Mouse (Mus musculus) MEL (cell line): ENCODE measurements around the gene Spata17. TPM values are rescaled to one million over a fixed set of nuclear protein-coding genes. Genes with fewer than 3 reads are reported as not detected.
"Not testable (repeated sequence)": the region's sequence is repeated elsewhere in the genome, so short reads cannot be mapped to it uniquely, and the experiment has no call there.

Source experiments
- DNase-seq: peaks from one replicate; pipeline ENCODE4 v3.0.0; 2011; ENCODE audit warnings: low read depth, low spot score
- H3K27ac ChIP-seq: 2 replicates; pipeline ENCODE4 v1.5.1; 2012; ENCODE audit warnings: low read depth, mild to moderate bottlenecking, control low read depth, low read length, moderate library complexity; ENCODE audit not compliant: control insufficient read depth
- H3K27me3 ChIP-seq, 2 experiments: fragments of 150-350 bp in 1 of 2; sonication (generic) in 1 of 2; 2 replicates each; pipeline ENCODE4 v1.6.1; 2012; ENCODE audit warnings: low read length in 2 of 2, mild to moderate bottlenecking in 2 of 2, improper control_type of control experiment in 1 of 2, moderate library complexity in 1 of 2; ENCODE audit not compliant: insufficient read depth in 2 of 2, control insufficient read depth in 1 of 2
- H3K36me3 ChIP-seq, 2 experiments: 2 replicates each; pipeline ENCODE4 v1.6.1; 2012 to 2014; ENCODE audit warnings: low read length in 2 of 2, improper control_type of control experiment in 1 of 2, inconsistent platforms in 1 of 2, mild to moderate bottlenecking in 1 of 2; ENCODE audit not compliant: insufficient read depth in 2 of 2, control insufficient read depth in 1 of 2
- H3K4me1 ChIP-seq, 2 experiments: fragments of 150-350 bp in 1 of 2; sonication (generic) in 1 of 2; 2 replicates each; pipeline ENCODE4 v1.6.1; 2012; ENCODE audit warnings: low read length in 2 of 2, improper control_type of control experiment in 1 of 2, mild to moderate bottlenecking in 1 of 2; ENCODE audit not compliant: insufficient read depth in 2 of 2, control insufficient read depth in 1 of 2
- H3K4me3 ChIP-seq, 2 experiments: fragments of 150-350 bp in 1 of 2; sonication (generic) in 1 of 2; 2 replicates each; pipeline ENCODE4 v1.5.1; 2012; ENCODE audit warnings: low read depth in 2 of 2, low read length in 2 of 2, mild to moderate bottlenecking in 2 of 2, moderate library complexity in 2 of 2, control low read depth in 1 of 2, improper control_type of control experiment in 1 of 2; ENCODE audit not compliant: control insufficient read depth in 1 of 2, insufficient read depth in 1 of 2
- H3K79me2 ChIP-seq: 2 replicates; pipeline ENCODE4 v1.6.1; 2012; ENCODE audit warnings: mild to moderate bottlenecking, low read length, moderate library complexity; ENCODE audit not compliant: control insufficient read depth, poor library complexity, insufficient read depth
- H3K9ac ChIP-seq: 2 replicates; pipeline ENCODE4 v1.6.1; 2012; ENCODE audit warnings: low read depth, mild to moderate bottlenecking, control low read depth, low read length, moderate library complexity; ENCODE audit not compliant: control insufficient read depth, poor library complexity, severe bottlenecking
- H3K9me3 ChIP-seq: fragments of 150-350 bp; sonication (generic); replicated peaks from 2 replicates; pipeline ENCODE4 v1.6.1; 2012; ENCODE audit warnings: mild to moderate bottlenecking, low read length, improper control_type of control experiment, moderate library complexity; ENCODE audit not compliant: insufficient read depth
- BHLHE40 ChIP-seq: IDR thresholded peaks from 2 replicates; pipeline ENCODE4 v1.6.1; 2012; ENCODE audit warnings: low read depth, mild to moderate bottlenecking, inconsistent platforms, low read length, improper control_type of control experiment, borderline replicate concordance
- CHD1 ChIP-seq: IDR thresholded peaks from 2 replicates; pipeline ENCODE4 v1.6.1; 2012; ENCODE audit warnings: low read depth, mild to moderate bottlenecking, inconsistent platforms, low read length, improper control_type of control experiment
- E2F4 ChIP-seq: IDR thresholded peaks from 2 replicates; pipeline ENCODE4 v1.6.1; 2011; ENCODE audit warnings: low read depth, low read length, improper control_type of control experiment, borderline replicate concordance
- ETS1 ChIP-seq: IDR thresholded peaks from 2 replicates; pipeline ENCODE4 v1.6.1; 2012; ENCODE audit warnings: low read depth, mild to moderate bottlenecking, inconsistent platforms, low read length, improper control_type of control experiment, moderate library complexity
- GABPA ChIP-seq: IDR thresholded peaks from 2 replicates; pipeline ENCODE4 v1.6.1; 2012; ENCODE audit warnings: low read depth, mild to moderate bottlenecking, inconsistent platforms, low read length, improper control_type of control experiment, moderate library complexity
- JUND ChIP-seq: IDR thresholded peaks from 2 replicates; pipeline ENCODE4 v1.6.1; 2011; ENCODE audit warnings: low read depth, mild to moderate bottlenecking, improper control_type of control experiment, low read length
- KAT2A ChIP-seq: conservative IDR thresholded peaks from 2 replicates; pipeline ENCODE4 v1.6.1; 2012; ENCODE audit warnings: low read depth, low read length, improper control_type of control experiment, inconsistent platforms
- MAFK ChIP-seq: IDR thresholded peaks from 2 replicates; pipeline ENCODE4 v1.6.1; 2011; ENCODE audit warnings: low read depth, mild to moderate bottlenecking, low read length, improper control_type of control experiment, borderline replicate concordance
- MAZ ChIP-seq: IDR thresholded peaks from 2 replicates; pipeline ENCODE4 v1.6.1; 2012; ENCODE audit warnings: low read depth, mild to moderate bottlenecking, inconsistent platforms, low read length, improper control_type of control experiment
- MEF2A ChIP-seq: IDR thresholded peaks from 2 replicates; pipeline ENCODE4 v1.6.1; 2014; ENCODE audit warnings: low read depth, mild to moderate bottlenecking, inconsistent platforms, low read length, improper control_type of control experiment; ENCODE audit not compliant: poor library complexity, insufficient replicate concordance, severe bottlenecking; ENCODE audit errors: extremely low read depth
- MXI1 ChIP-seq: IDR thresholded peaks from 2 replicates; pipeline ENCODE4 v1.6.1; 2011; ENCODE audit warnings: mild to moderate bottlenecking, low read depth, low read length, improper control_type of control experiment
- MYB ChIP-seq: IDR thresholded peaks from 2 replicates; pipeline ENCODE4 v1.6.1; 2011; ENCODE audit warnings: mild to moderate bottlenecking, low read depth, low read length, improper control_type of control experiment
- NELFE ChIP-seq: IDR thresholded peaks from 2 replicates; pipeline ENCODE4 v1.6.1; 2011; ENCODE audit warnings: low read depth, low read length, improper control_type of control experiment
- NRF1 ChIP-seq: IDR thresholded peaks from 2 replicates; pipeline ENCODE4 v1.6.1; 2014; ENCODE audit warnings: low read depth, mild to moderate bottlenecking, inconsistent platforms, low read length, improper control_type of control experiment, moderate library complexity; ENCODE audit not compliant: poor library complexity, insufficient read depth, severe bottlenecking
- SMC3 ChIP-seq: IDR thresholded peaks from 2 replicates; pipeline ENCODE4 v1.6.1; 2011; ENCODE audit warnings: low read depth, low read length, improper control_type of control experiment
- TAL1 ChIP-seq: IDR thresholded peaks from 2 replicates; pipeline ENCODE4 v1.6.1; 2012; ENCODE audit warnings: mild to moderate bottlenecking, inconsistent platforms, low read length, moderate library complexity, mixed read lengths
- TCF12 ChIP-seq: IDR thresholded peaks from 2 replicates; pipeline ENCODE4 v1.6.1; 2014; ENCODE audit warnings: low read depth, mild to moderate bottlenecking, inconsistent platforms, low read length, improper control_type of control experiment, moderate library complexity
- polyA plus RNA-seq, 2 experiments: library from polyadenylated mRNA; stranded (reverse) in 1 of 2; unstranded in 1 of 2; fragments of >175 nt in 1 of 2; fragments of >200 nt in 1 of 2; gene quantifications; 2 replicates each; pipeline versions ENCODE4 v1.2.1 to v1.2.4; 2012; ENCODE audit warnings: low replicate concordance in 2 of 2, low read depth in 1 of 2; ENCODE audit not compliant: insufficient read length in 2 of 2, insufficient read depth in 1 of 2, missing spikeins in 1 of 2
- total RNA-seq: library from RNA; depleted of rRNA; stranded (reverse); fragments of 300-350 nt; gene quantifications from 2 replicates; pipeline ENCODE4 v1.2.3, GENCODE M21; 2012

The Spata17 gene
- total and polyA plus RNA-seq, 3 experiments = 0.13 TPM; not detected in 2

- Histone ChIP-seq H3K4me1 (no peaks in the 10 kb centered on the region), H3K9me3 (no peaks in the 10 kb centered on the region), H3K9ac (no peak overlapping the region), H3K27ac (no peak overlapping the region), H3K79me2 (no peaks in the 10 kb centered on the region), H3K36me3 (no peaks in the 10 kb centered on the region), H3K4me3 (no peak overlapping the region), H3K27me3 (no peaks in the 10 kb centered on the region)
- TF ChIP-seq MEF2A (no peak), MAFK (no peak), CHD1 (no peak), TCF12 (no peak), E2F4 (no peak), MAZ (no peak), SMC3 (no peak), NELFE (no peak), NRF1 (no peak), MXI1 (no peak), ETS1 (no peak), TAL1 (no peak), BHLHE40 (no peak), KAT2A (no peak), GABPA (no peak)
- no peak for DNase-seq
Observed at GRCm38 (mm10) chr1:187132348-187132747, 82.9 kb downstream of the Spata17 start.

DNA sequence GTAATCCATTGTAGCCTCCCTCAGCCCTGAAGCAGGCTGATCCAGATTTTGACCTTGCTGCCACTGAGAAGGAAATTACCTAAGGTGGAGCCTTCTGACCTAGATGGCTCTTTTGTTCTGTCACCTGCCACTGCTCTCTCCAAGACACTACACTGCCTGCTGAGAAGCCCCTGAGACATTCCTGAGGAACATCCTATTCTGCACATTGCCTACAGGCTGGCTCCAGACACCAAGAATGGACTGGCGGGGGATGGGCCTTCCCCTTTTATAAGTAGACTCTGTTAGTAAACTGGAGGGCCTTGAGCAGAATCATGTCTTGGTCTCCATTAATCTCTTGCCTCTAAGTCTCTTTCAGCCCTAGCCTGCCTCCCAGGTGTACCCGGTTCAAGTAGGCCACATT, 87.7 kb downstream of the Spata17 start:
- not testable (repeated sequence) for H3K36me3 ChIP-seq, H3K4me3 ChIP-seq, H3K27ac ChIP-seq, H3K9me3 ChIP-seq, H3K9ac ChIP-seq, H3K4me1 ChIP-seq, H3K79me2 ChIP-seq, DNase-seq, H3K27me3 ChIP-seq

DNA sequence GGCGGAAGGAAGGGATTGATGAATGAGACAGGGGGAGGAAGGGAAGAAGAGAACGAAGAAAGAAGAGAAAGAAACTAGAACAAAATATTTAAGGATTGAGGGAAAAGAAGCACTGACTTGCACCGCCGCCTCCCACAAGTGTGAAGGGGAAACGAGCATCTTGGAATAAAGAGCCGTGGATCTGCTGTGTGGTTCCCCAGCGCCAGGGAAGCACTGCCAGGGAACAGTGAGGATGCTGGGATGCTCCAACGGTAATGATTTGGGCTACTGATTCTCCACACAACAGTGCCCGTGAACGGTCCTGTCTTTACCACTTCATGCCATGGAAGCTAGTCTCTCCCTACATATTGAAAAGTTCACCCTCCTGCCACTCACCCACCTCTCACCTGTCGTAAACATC, 89.5 kb downstream of the Spata17 start:
- DNase-seq = no peak
- Histone ChIP-seq H3K27me3 (no peaks in the 10 kb centered on the region), H3K9ac (no peak overlapping the region), H3K79me2 (no peaks in the 10 kb centered on the region), H3K4me1 (no peaks in the 10 kb centered on the region), H3K36me3 (no peaks in the 10 kb centered on the region), H3K4me3 (no peak overlapping the region), H3K27ac (no peak overlapping the region), H3K9me3 (no peaks in the 10 kb centered on the region)
- TF ChIP-seq JUND = no peak
- no peak for TF ChIP-seq SMC3
- TF ChIP-seq MEF2A = no peak
- TF ChIP-seq CHD1 = no peak
- TF ChIP-seq E2F4 = no peak
- TF ChIP-seq TCF12 = no peak
- TF ChIP-seq MYB = no peak
